Mouse (Mus musculus): ENCODE data around the gene Megf11. TPM values are rescaled to one million over a fixed set of nuclear protein-coding genes. Genes with fewer than 3 reads are reported as not detected.

Megf11 gene
- polyA plus RNA-seq, 1 experiment = 0.06 TPM

DNA sequence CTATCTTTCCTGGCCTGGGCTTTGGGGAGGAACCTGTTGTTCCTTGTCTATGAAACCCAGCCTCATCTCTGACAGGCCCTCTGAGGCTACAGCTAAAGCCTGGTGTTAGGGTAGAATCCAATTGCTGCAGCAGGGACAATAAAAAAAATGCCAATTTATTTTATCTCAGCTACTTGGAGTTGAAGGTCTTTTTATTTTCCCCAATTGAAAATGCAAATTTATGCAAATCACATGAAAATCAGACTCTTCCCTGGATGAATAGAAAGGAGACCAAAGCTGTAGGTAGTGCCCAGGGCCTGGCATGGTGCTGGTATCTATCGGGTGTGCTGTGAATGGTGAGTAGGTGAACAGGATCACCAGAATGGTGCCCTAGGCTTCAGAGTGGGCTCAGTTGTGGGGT is 60.6 kb downstream of the Megf11 start:
- no peak for TF ChIP-seq POLR2A (IDR thresholded peaks at IDR 0.05; ENCODE audit: insufficient read length, low read depth)
- no peak for TF ChIP-seq REST (IDR thresholded peaks at IDR 0.05; ENCODE audit: insufficient read depth, insufficient read length)
- TF ChIP-seq MYOD1 (IDR thresholded peaks at IDR 0.05; ENCODE audit: control insufficient read depth in 1 of 3, insufficient read length in 2 of 3, low read depth in 2 of 3) = no peak
- TF ChIP-seq MYOG (IDR thresholded peaks at IDR 0.05; ENCODE audit: control insufficient read depth in 1 of 3, insufficient read depth in 1 of 3, insufficient read length in 2 of 3, low read depth in 2 of 3) = no peak
- H3K4me3 ChIP-seq = no peak overlapping the region
- no peak overlapping the region for H3ac ChIP-seq (ENCODE audit: control insufficient read depth, insufficient read length)
- no peak overlapping the region for H3K4me2 ChIP-seq (ENCODE audit: low read depth)
- H3K79me2 ChIP-seq (ENCODE audit: control insufficient read depth, insufficient read depth) = no peaks in the 10 kb centered on the region
- H3K36me3 ChIP-seq (ENCODE audit: control insufficient read depth, insufficient read depth) = no peaks in the 10 kb centered on the region
- H3K27me3 ChIP-seq (ENCODE audit: control insufficient read depth, insufficient read depth, insufficient read length) = peaks cover 41% of the 10 kb centered on the region

- H3K4me3 ChIP-seq = no peak overlapping the region
- no peak overlapping the region for H3ac ChIP-seq (ENCODE audit: control insufficient read depth, insufficient read length)
- peaks cover 44% of the 10 kb centered on the region for H3K27me3 ChIP-seq (ENCODE audit: control insufficient read depth, insufficient read depth, insufficient read length)
- H3K36me3 ChIP-seq (ENCODE audit: control insufficient read depth, insufficient read depth) = no peaks in the 10 kb centered on the region
- no peak overlapping the region for H3K4me2 ChIP-seq (ENCODE audit: low read depth)
- H3K79me2 ChIP-seq (ENCODE audit: control insufficient read depth, insufficient read depth) = no peaks in the 10 kb centered on the region
- TF ChIP-seq REST (IDR thresholded peaks at IDR 0.05; ENCODE audit: insufficient read depth, insufficient read length) (no peak), MYOG (IDR thresholded peaks at IDR 0.05; ENCODE audit: control insufficient read depth in 1 of 3, insufficient read depth in 1 of 3, insufficient read length in 2 of 3, low read depth in 2 of 3) (no peak), SRF (IDR thresholded peaks at IDR 0.05; ENCODE audit: control insufficient read depth, insufficient read length, low read depth) (no peak), POLR2A (IDR thresholded peaks at IDR 0.05; ENCODE audit: insufficient read length, low read depth) (no peak), MAX (IDR thresholded peaks at IDR 0.05; ENCODE audit: low read depth) (no peak), MYOD1 (IDR thresholded peaks at IDR 0.05; ENCODE audit: control insufficient read depth in 1 of 3, insufficient read length in 2 of 3, low read depth in 2 of 3) (no peak), TCF12 (IDR thresholded peaks at IDR 0.05; ENCODE audit: insufficient read depth, poor library complexity, severe bottlenecking) (no peak), USF1 (IDR thresholded peaks at IDR 0.05; ENCODE audit: low read depth) (no peak), CEBPB (IDR thresholded peaks at IDR 0.05; ENCODE audit: insufficient read depth, poor library complexity, severe bottlenecking) (no peak), POLR2AphosphoS2 (IDR thresholded peaks at IDR 0.05; ENCODE audit: insufficient read length, low read depth) (no peak), E2F4 (IDR thresholded peaks at IDR 0.05; ENCODE audit: insufficient read depth) (no peak), TCF3 (IDR thresholded peaks at IDR 0.05; ENCODE audit: insufficient read length, low read depth) (no peak)
Measured at GRCm38 (mm10) chr9:64447070-64447469, 61.6 kb downstream of the Megf11 start.

DNA sequence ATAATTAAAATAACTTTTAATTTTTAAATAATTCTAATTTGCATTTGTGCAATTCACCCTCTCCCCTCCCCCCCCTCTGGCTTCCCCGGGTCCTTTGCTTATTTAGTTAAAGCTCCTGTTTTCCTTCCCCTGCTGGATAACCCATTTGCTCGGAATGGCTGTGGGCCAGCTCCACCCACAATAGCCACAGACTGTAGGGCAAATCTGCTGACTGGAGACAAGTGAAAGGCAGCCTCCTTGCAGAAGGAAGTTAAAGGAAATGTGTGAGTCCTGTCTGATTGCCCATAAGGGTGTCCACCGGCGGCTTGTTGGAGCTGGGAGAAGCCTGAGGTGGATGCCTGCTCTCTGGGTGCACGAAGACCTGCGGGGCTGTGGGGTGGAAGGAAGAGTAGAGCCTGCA is 62.1 kb downstream of the Megf11 start:
- no peak overlapping the region for H3K4me3 ChIP-seq
- no peaks in the 10 kb centered on the region for H3K79me2 ChIP-seq (ENCODE audit: control insufficient read depth, insufficient read depth)
- no peak overlapping the region for H3ac ChIP-seq (ENCODE audit: control insufficient read depth, insufficient read length)
- no peak overlapping the region for H3K4me2 ChIP-seq (ENCODE audit: low read depth)
- H3K36me3 ChIP-seq (ENCODE audit: control insufficient read depth, insufficient read depth) = no peaks in the 10 kb centered on the region
- peaks cover 48% of the 10 kb centered on the region for H3K27me3 ChIP-seq (ENCODE audit: control insufficient read depth, insufficient read depth, insufficient read length)
- TF ChIP-seq SRF (IDR thresholded peaks at IDR 0.05; ENCODE audit: control insufficient read depth, insufficient read length, low read depth) (no peak), POLR2AphosphoS2 (IDR thresholded peaks at IDR 0.05; ENCODE audit: insufficient read length, low read depth) (no peak), MYOG (IDR thresholded peaks at IDR 0.05; ENCODE audit: control insufficient read depth in 1 of 3, insufficient read depth in 1 of 3, insufficient read length in 2 of 3, low read depth in 2 of 3) (no peak), MAX (IDR thresholded peaks at IDR 0.05; ENCODE audit: low read depth) (no peak), USF1 (IDR thresholded peaks at IDR 0.05; ENCODE audit: low read depth) (no peak), REST (IDR thresholded peaks at IDR 0.05; ENCODE audit: insufficient read depth, insufficient read length) (no peak), MYOD1 (IDR thresholded peaks at IDR 0.05; ENCODE audit: control insufficient read depth in 1 of 3, insufficient read length in 2 of 3, low read depth in 2 of 3) (no peak), E2F4 (IDR thresholded peaks at IDR 0.05; ENCODE audit: insufficient read depth) (no peak), TCF3 (IDR thresholded peaks at IDR 0.05; ENCODE audit: insufficient read length, low read depth) (no peak), TCF12 (IDR thresholded peaks at IDR 0.05; ENCODE audit: insufficient read depth, poor library complexity, severe bottlenecking) (no peak), CEBPB (IDR thresholded peaks at IDR 0.05; ENCODE audit: insufficient read depth, poor library complexity, severe bottlenecking) (no peak), POLR2A (IDR thresholded peaks at IDR 0.05; ENCODE audit: insufficient read length, low read depth) (no peak)

- Histone ChIP-seq H3K79me2 (ENCODE audit: control insufficient read depth, insufficient read depth) (no peaks in the 10 kb centered on the region), H3K36me3 (ENCODE audit: control insufficient read depth, insufficient read depth) (no peaks in the 10 kb centered on the region), H3K4me3 (no peak overlapping the region), H3ac (ENCODE audit: control insufficient read depth, insufficient read length) (no peak overlapping the region), H3K4me2 (ENCODE audit: low read depth) (no peak overlapping the region), H3K27me3 (ENCODE audit: control insufficient read depth, insufficient read depth, insufficient read length) (peaks cover 43% of the 10 kb centered on the region)
- TF ChIP-seq E2F4 (IDR thresholded peaks at IDR 0.05; ENCODE audit: insufficient read depth) (no peak), USF1 (IDR thresholded peaks at IDR 0.05; ENCODE audit: low read depth) (peak; percentile 20)
Measured at GRCm38 (mm10) chr9:64452769-64453168, 67.3 kb downstream of the Megf11 start.

DNA sequence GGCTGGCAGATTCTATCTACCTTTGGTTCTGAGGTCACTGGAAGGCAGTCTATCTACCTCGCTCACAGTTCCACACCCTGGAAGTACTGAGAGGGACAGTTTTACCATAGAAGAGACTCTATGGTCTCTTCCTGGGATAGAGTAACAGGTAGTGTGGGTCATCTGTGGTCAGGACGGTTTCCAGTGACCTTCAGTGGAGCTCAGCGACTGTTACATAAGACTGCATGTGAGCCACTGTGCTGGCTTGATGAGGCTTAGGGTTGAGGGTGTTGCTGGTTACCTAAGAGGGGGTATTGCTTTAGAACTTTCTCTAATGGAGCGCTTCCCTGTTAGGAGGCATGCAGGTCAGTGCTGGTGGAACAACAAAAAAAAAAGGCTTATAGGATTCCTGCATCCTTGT is 68.8 kb downstream of the Megf11 start:
- Histone ChIP-seq H3K4me2 (ENCODE audit: low read depth) (no peak overlapping the region), H3ac (ENCODE audit: control insufficient read depth, insufficient read length) (no peak overlapping the region), H3K27me3 (ENCODE audit: control insufficient read depth, insufficient read depth, insufficient read length) (peaks cover 34% of the 10 kb centered on the region), H3K79me2 (ENCODE audit: control insufficient read depth, insufficient read depth) (no peaks in the 10 kb centered on the region), H3K4me3 (no peak overlapping the region), H3K36me3 (ENCODE audit: control insufficient read depth, insufficient read depth) (no peaks in the 10 kb centered on the region)
- no peak for TF ChIP-seq MAX (IDR thresholded peaks at IDR 0.05; ENCODE audit: low read depth)
- no peak for TF ChIP-seq MYOG (IDR thresholded peaks at IDR 0.05; ENCODE audit: control insufficient read depth in 1 of 3, insufficient read depth in 1 of 3, insufficient read length in 2 of 3, low read depth in 2 of 3)
- TF ChIP-seq TCF3 (IDR thresholded peaks at IDR 0.05; ENCODE audit: insufficient read length, low read depth) = no peak
- TF ChIP-seq POLR2A (IDR thresholded peaks at IDR 0.05; ENCODE audit: insufficient read length, low read depth) = no peak
- no peak for TF ChIP-seq MYOD1 (IDR thresholded peaks at IDR 0.05; ENCODE audit: control insufficient read depth in 1 of 3, insufficient read length in 2 of 3, low read depth in 2 of 3)
- no peak for TF ChIP-seq TCF12 (IDR thresholded peaks at IDR 0.05; ENCODE audit: insufficient read depth, poor library complexity, severe bottlenecking)
- TF ChIP-seq SRF (IDR thresholded peaks at IDR 0.05; ENCODE audit: control insufficient read depth, insufficient read length, low read depth) = no peak
- no peak for TF ChIP-seq POLR2AphosphoS2 (IDR thresholded peaks at IDR 0.05; ENCODE audit: insufficient read length, low read depth)
- TF ChIP-seq USF1 (IDR thresholded peaks at IDR 0.05; ENCODE audit: low read depth) = no peak
- TF ChIP-seq E2F4 (IDR thresholded peaks at IDR 0.05; ENCODE audit: insufficient read depth) = no peak
- no peak for TF ChIP-seq REST (IDR thresholded peaks at IDR 0.05; ENCODE audit: insufficient read depth, insufficient read length)
- TF ChIP-seq CEBPB (IDR thresholded peaks at IDR 0.05; ENCODE audit: insufficient read depth, poor library complexity, severe bottlenecking) = no peak

Data from myocyte (in vitro differentiated cells).